Mouse (Mus musculus): Measurements from ENCODE around the gene Camk2g.

Camk2g gene

GRCm38 (mm10) chr14:20784708-20785107 lies 9.2 kb downstream of the Camk2g start:
- no peak for DNase-seq (ENCODE audit: low spot score)

- DNase-seq (ENCODE audit: low spot score) = no peak
These were observed 10.4 kb downstream of the Camk2g start for GRCm38 (mm10) chr14:20783526-20783925.

- no peak for DNase-seq (ENCODE audit: low spot score)
These were observed 11.0 kb downstream of the Camk2g start for GRCm38 (mm10) chr14:20782860-20783259.

- DNase-seq (ENCODE audit: low spot score) = no peak
These were observed 13.7 kb downstream of the Camk2g start for GRCm38 (mm10) chr14:20780217-20780616.

GRCm38 (mm10) chr14:20778496-20778895 lies 15.4 kb downstream of the Camk2g start:
- DNase-seq (ENCODE audit: low spot score) = no peak

GRCm38 (mm10) chr14:20775661-20776060 lies 18.2 kb downstream of the Camk2g start:
- DNase-seq (ENCODE audit: low spot score) = no peak

- peak; percentile 16 for DNase-seq (ENCODE audit: low spot score)
These were observed 20.5 kb downstream of the Camk2g start for GRCm38 (mm10) chr14:20773410-20773809.

GRCm38 (mm10) chr14:20772808-20773207 lies 21.1 kb downstream of the Camk2g start:
- peak; percentile 84 for DNase-seq (ENCODE audit: low spot score)

GRCm38 (mm10) chr14:20771941-20772340 lies 21.9 kb downstream of the Camk2g start:
- no peak for DNase-seq (ENCODE audit: low spot score)

GRCm38 (mm10) chr14:20768581-20768980 lies 25.3 kb downstream of the Camk2g start:
- no peak for DNase-seq (ENCODE audit: low spot score)

GRCm38 (mm10) chr14:20767936-20768335 lies 26.0 kb downstream of the Camk2g start:
- DNase-seq (ENCODE audit: low spot score) = no peak

GRCm38 (mm10) chr14:20765642-20766258 lies 28.1 kb downstream of the Camk2g start:
- peak; percentile 88 for DNase-seq (ENCODE audit: low spot score)

GRCm38 (mm10) chr14:20764942-20765341 lies 28.9 kb downstream of the Camk2g start:
- DNase-seq (ENCODE audit: low spot score) = no peak

- DNase-seq (ENCODE audit: low spot score) = no peak
These were observed 35.0 kb downstream of the Camk2g start for GRCm38 (mm10) chr14:20758768-20759435.

GRCm38 (mm10) chr14:20757370-20757907 lies 36.4 kb downstream of the Camk2g start:
- DNase-seq (ENCODE audit: low spot score) = peak; percentile 80

- no peak for DNase-seq (ENCODE audit: low spot score)
These were observed 40.1 kb downstream of the Camk2g start for GRCm38 (mm10) chr14:20753792-20754191.

GRCm38 (mm10) chr14:20750503-20750902 lies 43.4 kb downstream of the Camk2g start:
- DNase-seq (ENCODE audit: low spot score) = no peak

GRCm38 (mm10) chr14:20749494-20750051 lies 44.3 kb downstream of the Camk2g start:
- no peak for DNase-seq (ENCODE audit: low spot score)

GRCm38 (mm10) chr14:20748388-20748787 lies 45.5 kb downstream of the Camk2g start:
- DNase-seq (ENCODE audit: low spot score) = no peak

GRCm38 (mm10) chr14:20746935-20747334 lies 47.0 kb downstream of the Camk2g start:
- no peak for DNase-seq (ENCODE audit: low spot score)

GRCm38 (mm10) chr14:20743614-20744013 lies 50.3 kb downstream of the Camk2g start:
- no peak for DNase-seq (ENCODE audit: low spot score)

- DNase-seq (ENCODE audit: low spot score) = no peak
These were observed 52.6 kb downstream of the Camk2g start for GRCm38 (mm10) chr14:20741301-20741700.

GRCm38 (mm10) chr14:20738511-20738910 lies 55.4 kb downstream of the Camk2g start:
- DNase-seq (ENCODE audit: low spot score) = peak; percentile 39

Measured in MN1 (cell line).